Mouse (Mus musculus) liver, embryonic 12.5 days (tissue): ENCODE results near the gene Nlgn1. TPM values are rescaled to one million over a fixed set of nuclear protein-coding genes. Genes with fewer than 3 reads are reported as not detected.

Experiments used
- ATAC-seq: fragments of 200-750 bp; cut with Nextera tagmentation; 2 replicates; pipeline ENCODE4 v1.8.0; 2017; ENCODE audit warnings: moderate number of reproducible peaks, mild to moderate bottlenecking, moderate library complexity
- H3K27ac ChIP-seq: fragments of 300-500 bp; sonication (generic); 2 replicates; pipeline ENCODE4 v1.5.1; 2016; ENCODE audit warnings: mild to moderate bottlenecking
- H3K27me3 ChIP-seq: fragments of 300-500 bp; sonication (generic); replicated peaks from 2 replicates; pipeline ENCODE4 v1.6.1; 2016; ENCODE audit warnings: mild to moderate bottlenecking, moderate library complexity
- H3K36me3 ChIP-seq: fragments of 300-500 bp; sonication (generic); 2 replicates; pipeline ENCODE4 v1.6.1; 2016; ENCODE audit warnings: mild to moderate bottlenecking, moderate library complexity
- H3K4me1 ChIP-seq: fragments of 300-500 bp; sonication (generic); 2 replicates; pipeline ENCODE4 v1.6.1; 2016
- H3K4me2 ChIP-seq: fragments of 300-500 bp; sonication (generic); 2 replicates; pipeline ENCODE4 v1.6.1; 2016; ENCODE audit warnings: mild to moderate bottlenecking, moderate library complexity
- H3K4me3 ChIP-seq: fragments of 300-500 bp; sonication (generic); 2 replicates; pipeline ENCODE4 v1.5.1; 2016; ENCODE audit warnings: mild to moderate bottlenecking, moderate library complexity
- H3K9ac ChIP-seq: fragments of 300-500 bp; sonication (generic); 2 replicates; pipeline ENCODE4 v1.6.1; 2016; ENCODE audit warnings: mild to moderate bottlenecking, moderate library complexity
- H3K9me3 ChIP-seq: fragments of 300-500 bp; sonication (generic); replicated peaks from 2 replicates; pipeline ENCODE4 v1.6.1; 2016; ENCODE audit warnings: mild to moderate bottlenecking, moderate library complexity
- WGBS: fragments of 180-500 bp; shearing (Covaris S2); methylation state at CpG from one replicate; pipeline ENCODE4 v1.1.7; 2016; ENCODE audit not compliant: insufficient replicate concordance; 5-methylcytosine and 5-hydroxymethylcytosine counted together
- polyA plus RNA-seq: library from polyadenylated mRNA; unstranded; fragments of >200 nt; fragmentation: Nextera tagmentation; extraction: Ambion mirVana; gene quantifications from 2 replicates; pipeline ENCODE4 v1.2.1, GENCODE M21; 2016

The Nlgn1 gene
- polyA plus RNA-seq, 1 experiment from 2014 or later, result not detected

GRCm38 (mm10) chr3:25456250-25456860, 875.9 kb downstream of the Nlgn1 start:
- no peaks in the 10 kb centered on the region for H3K36me3 ChIP-seq
- H3K27me3 ChIP-seq, result no peaks in the 10 kb centered on the region
- ATAC-seq, result no peak
- H3K4me2 ChIP-seq, result no peak overlapping the region
- 59% methylated on average over 8 of the region's 8 CpGs for WGBS
- no peak overlapping the region for H3K9ac ChIP-seq
- no peaks in the 10 kb centered on the region for H3K9me3 ChIP-seq
- H3K4me1 ChIP-seq, result no peaks in the 10 kb centered on the region
- H3K4me3 ChIP-seq, result no peak overlapping the region
- H3K27ac ChIP-seq, result no peak overlapping the region

GRCm38 (mm10) chr3:25452314-25452713, 879.9 kb downstream of the Nlgn1 start:
- Histone ChIP-seq H3K27ac (no peak overlapping the region), H3K4me1 (no peaks in the 10 kb centered on the region), H3K4me3 (no peak overlapping the region), H3K27me3 (no peaks in the 10 kb centered on the region), H3K36me3 (no peaks in the 10 kb centered on the region), H3K9ac (no peak overlapping the region), H3K4me2 (no peak overlapping the region), H3K9me3 (no peaks in the 10 kb centered on the region)
- no peak for ATAC-seq
- 67% methylated on average over 1 of the region's 1 CpGs for WGBS

GRCm38 (mm10) chr3:25450471-25450870, 881.8 kb downstream of the Nlgn1 start:
- no peak overlapping the region for H3K27ac ChIP-seq
- no peak for ATAC-seq
- no peaks in the 10 kb centered on the region for H3K27me3 ChIP-seq
- 41% methylated on average over 6 of the region's 6 CpGs for WGBS
- H3K9ac ChIP-seq, result no peak overlapping the region
- no peaks in the 10 kb centered on the region for H3K36me3 ChIP-seq
- no peak overlapping the region for H3K4me3 ChIP-seq
- H3K9me3 ChIP-seq, result no peaks in the 10 kb centered on the region
- H3K4me1 ChIP-seq, result no peaks in the 10 kb centered on the region
- no peak overlapping the region for H3K4me2 ChIP-seq

- Histone ChIP-seq H3K27ac (no peak overlapping the region), H3K36me3 (no peaks in the 10 kb centered on the region), H3K27me3 (no peaks in the 10 kb centered on the region), H3K4me3 (no peak overlapping the region), H3K4me2 (no peak overlapping the region), H3K4me1 (no peaks in the 10 kb centered on the region), H3K9me3 (no peaks in the 10 kb centered on the region), H3K9ac (no peak overlapping the region)
- no peak for ATAC-seq
- 67% methylated on average over 4 of the region's 4 CpGs for WGBS
Measured at GRCm38 (mm10) chr3:25449356-25449755, 882.9 kb downstream of the Nlgn1 start.

- H3K9ac ChIP-seq, result no peak overlapping the region
- no peaks in the 10 kb centered on the region for H3K36me3 ChIP-seq
- no peaks in the 10 kb centered on the region for H3K9me3 ChIP-seq
- no peaks in the 10 kb centered on the region for H3K4me1 ChIP-seq
- H3K4me3 ChIP-seq, result no peak overlapping the region
- H3K4me2 ChIP-seq, result no peak overlapping the region
- ATAC-seq, result no peak
- WGBS, result 48% methylated on average over 1 of the region's 1 CpGs
- H3K27ac ChIP-seq, result no peak overlapping the region
- H3K27me3 ChIP-seq, result no peaks in the 10 kb centered on the region
Measured at GRCm38 (mm10) chr3:25447181-25447580, 885.1 kb downstream of the Nlgn1 start.

- H3K27me3 ChIP-seq, result no peaks in the 10 kb centered on the region
- 56% methylated on average over 3 of the region's 3 CpGs for WGBS
- ATAC-seq, result no peak
Measured at GRCm38 (mm10) chr3:25443657-25444056, 888.6 kb downstream of the Nlgn1 start.

GRCm38 (mm10) chr3:25442617-25443016, 889.6 kb downstream of the Nlgn1 start:
- H3K4me3 ChIP-seq, result no peak overlapping the region
- no peak overlapping the region for H3K9ac ChIP-seq
- no peak overlapping the region for H3K4me2 ChIP-seq
- no peaks in the 10 kb centered on the region for H3K27me3 ChIP-seq
- no peak overlapping the region for H3K27ac ChIP-seq
- no peaks in the 10 kb centered on the region for H3K4me1 ChIP-seq
- ATAC-seq, result no peak
- WGBS, result 92% methylated on average over 1 of the region's 1 CpGs
- H3K36me3 ChIP-seq, result no peaks in the 10 kb centered on the region
- no peaks in the 10 kb centered on the region for H3K9me3 ChIP-seq

More at GRCm38 (mm10) chr3:25443657-25444056, 888.6 kb downstream of the Nlgn1 start:
- no peak overlapping the region for H3K4me3 ChIP-seq
- H3K4me1 ChIP-seq, result no peaks in the 10 kb centered on the region
- no peak overlapping the region for H3K4me2 ChIP-seq
- no peak overlapping the region for H3K27ac ChIP-seq
- no peaks in the 10 kb centered on the region for H3K36me3 ChIP-seq
- H3K9ac ChIP-seq, result no peak overlapping the region
- H3K9me3 ChIP-seq, result no peaks in the 10 kb centered on the region

- ATAC-seq, result no peak
- no peaks in the 10 kb centered on the region for H3K36me3 ChIP-seq
- no peak overlapping the region for H3K4me3 ChIP-seq
- H3K27ac ChIP-seq, result no peak overlapping the region
- no peaks in the 10 kb centered on the region for H3K9me3 ChIP-seq
- H3K4me2 ChIP-seq, result no peak overlapping the region
- no peaks in the 10 kb centered on the region for H3K4me1 ChIP-seq
- H3K27me3 ChIP-seq, result no peaks in the 10 kb centered on the region
- no peak overlapping the region for H3K9ac ChIP-seq
Measured at GRCm38 (mm10) chr3:25426931-25427330, 905.3 kb downstream of the Nlgn1 start.

- Histone ChIP-seq H3K4me1 (no peaks in the 10 kb centered on the region), H3K4me2 (no peak overlapping the region), H3K27me3 (no peaks in the 10 kb centered on the region), H3K4me3 (no peak overlapping the region), H3K27ac (no peak overlapping the region), H3K9me3 (no peaks in the 10 kb centered on the region), H3K36me3 (no peaks in the 10 kb centered on the region), H3K9ac (no peak overlapping the region)
- no peak for ATAC-seq
- WGBS, result 66% methylated on average over 4 of the region's 4 CpGs
Measured at GRCm38 (mm10) chr3:25412003-25412402, 920.3 kb downstream of the Nlgn1 start.
